Mouse (Mus musculus) stomach, embryonic 14.5 days (tissue): Measurements from ENCODE around the gene Smarcc1. TPM values are rescaled to one million over a fixed set of nuclear protein-coding genes. Genes with fewer than 3 reads are reported as not detected.

ENCODE experiments used
- ATAC-seq: fragments of 200-750 bp; cut with Nextera tagmentation; 2 replicates; pipeline ENCODE4 v1.8.0; 2017; ENCODE audit warnings: low read depth, moderate TSS enrichment; ENCODE audit not compliant: insufficient number of reproducible peaks, insufficient read depth, low FRiP score
- H3K27ac ChIP-seq: fragments of 300-500 bp; sonication (generic); 2 replicates; pipeline ENCODE4 v1.5.1; 2014; ENCODE audit warnings: mild to moderate bottlenecking, low read length, moderate library complexity, mixed read lengths
- H3K27me3 ChIP-seq: fragments of 300-500 bp; sonication (generic); 2 replicates; pipeline ENCODE4 v1.6.1; 2014; ENCODE audit warnings: low read length, control low read depth, mixed read lengths; ENCODE audit not compliant: control insufficient read depth, insufficient read depth
- H3K36me3 ChIP-seq: fragments of 300-500 bp; sonication (generic); 2 replicates; pipeline ENCODE4 v1.6.1; 2014; ENCODE audit warnings: mild to moderate bottlenecking, control low read depth, low read length, moderate library complexity, mixed read lengths; ENCODE audit not compliant: control insufficient read depth, insufficient read depth
- H3K4me1 ChIP-seq: fragments of 300-500 bp; sonication (generic); 2 replicates; pipeline ENCODE4 v1.6.1; 2014; ENCODE audit warnings: low read length, control low read depth, mixed read lengths; ENCODE audit not compliant: control insufficient read depth, insufficient read depth
- H3K4me2 ChIP-seq: fragments of 300-500 bp; sonication (generic); replicated peaks from 2 replicates; pipeline ENCODE4 v1.6.1; 2014; ENCODE audit warnings: low read depth, low read length, control low read depth
- H3K4me3 ChIP-seq: fragments of 300-500 bp; sonication (generic); 2 replicates; pipeline ENCODE4 v1.5.1; 2014; ENCODE audit warnings: low read depth, low read length, control low read depth
- H3K9ac ChIP-seq: fragments of 300-500 bp; sonication (generic); replicated peaks from 2 replicates; pipeline ENCODE4 v1.6.1; 2014; ENCODE audit warnings: low read depth, mild to moderate bottlenecking, control low read depth, low read length, moderate library complexity, mixed read lengths
- H3K9me3 ChIP-seq: fragments of 300-500 bp; sonication (generic); 2 replicates; pipeline ENCODE4 v1.6.1; 2016; ENCODE audit warnings: low read depth, low read length, control low read depth; ENCODE audit not compliant: control insufficient read depth
- WGBS: fragments of 180-500 bp; shearing (Covaris S2); extraction: QIAGEN DNeasy Blood & Tissue Kit; methylation state at CpG from one replicate; pipeline ENCODE4 v1.1.7; 2014; 5-methylcytosine and 5-hydroxymethylcytosine counted together
- polyA plus RNA-seq: library from polyadenylated mRNA; unstranded; fragments of >200 nt; fragmentation: Nextera tagmentation; extraction: Ambion mirVana; gene quantifications from 2 replicates; pipeline ENCODE4 v1.2.1, GENCODE M21; 2014

The Smarcc1 gene
- polyA plus RNA-seq, 1 experiment from 2014 or later = 143 TPM

DNA sequence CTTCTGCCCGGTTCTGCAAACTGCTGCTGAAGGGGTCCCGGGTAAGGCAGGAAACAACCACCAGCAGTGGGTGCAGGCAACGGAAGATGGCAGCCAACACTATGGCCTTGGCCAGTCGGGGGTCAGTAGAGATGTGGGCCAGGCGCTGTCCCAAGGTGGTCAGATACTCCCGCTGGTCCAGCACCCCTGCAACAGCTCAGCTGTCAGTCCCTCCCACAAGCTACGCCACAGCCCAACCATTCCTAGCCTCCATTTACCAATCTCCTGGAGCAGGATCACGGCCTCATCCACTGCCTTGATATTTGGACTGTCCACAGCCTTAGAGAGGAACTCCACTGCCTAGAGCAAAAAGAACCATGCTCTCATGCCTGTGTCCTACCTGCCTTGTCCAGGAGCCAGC lies 31.8 kb upstream of the Smarcc1 start:
- no peak overlapping the region for H3K9ac ChIP-seq
- ATAC-seq = no peak
- H3K27ac ChIP-seq = no peak overlapping the region
- H3K4me1 ChIP-seq = 0 out of 2 replicates have a peak, but pooled peaks cover 3% of the 10 kb centered on the region
- H3K4me3 ChIP-seq = no peak overlapping the region
- no peaks in the 10 kb centered on the region for H3K27me3 ChIP-seq
- no peaks in the 10 kb centered on the region for H3K9me3 ChIP-seq
- 93% methylated on average over 8 of the region's 8 CpGs for WGBS
- no peak overlapping the region for H3K4me2 ChIP-seq
- peaks cover 68% of the 10 kb centered on the region for H3K36me3 ChIP-seq

DNA sequence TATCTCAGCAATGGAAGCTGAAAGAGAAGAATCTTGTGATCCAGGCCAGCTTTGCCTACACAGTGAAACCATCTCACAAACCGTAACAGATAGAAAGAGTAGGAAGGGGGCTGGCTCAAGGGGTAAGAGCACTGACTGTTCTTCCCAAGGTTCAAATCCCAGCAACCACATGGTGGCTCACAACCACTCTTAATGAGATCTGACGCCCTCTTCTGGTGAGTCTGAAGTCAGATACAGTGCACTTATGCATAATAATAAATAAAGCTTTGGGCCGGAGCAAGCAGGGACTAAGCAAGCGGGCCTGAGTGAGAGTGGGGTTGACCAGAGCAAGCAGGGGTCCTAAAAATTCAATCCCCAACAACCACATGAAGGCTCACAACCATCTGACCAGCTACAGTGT lies 24.2 kb upstream of the Smarcc1 start:
- Histone ChIP-seq H3K27me3 (no peaks in the 10 kb centered on the region), H3K4me3 (no peak overlapping the region), H3K4me2 (no peak overlapping the region), H3K9me3 (no peaks in the 10 kb centered on the region; the same call in 1 of the 2 replicates), H3K36me3 (peaks cover 74% of the 10 kb centered on the region), H3K9ac (no peak overlapping the region), H3K27ac (no peak overlapping the region), H3K4me1 (no peaks in the 10 kb centered on the region)
- WGBS = 83% methylated on average over 4 of the region's 4 CpGs
- no peak for ATAC-seq

DNA sequence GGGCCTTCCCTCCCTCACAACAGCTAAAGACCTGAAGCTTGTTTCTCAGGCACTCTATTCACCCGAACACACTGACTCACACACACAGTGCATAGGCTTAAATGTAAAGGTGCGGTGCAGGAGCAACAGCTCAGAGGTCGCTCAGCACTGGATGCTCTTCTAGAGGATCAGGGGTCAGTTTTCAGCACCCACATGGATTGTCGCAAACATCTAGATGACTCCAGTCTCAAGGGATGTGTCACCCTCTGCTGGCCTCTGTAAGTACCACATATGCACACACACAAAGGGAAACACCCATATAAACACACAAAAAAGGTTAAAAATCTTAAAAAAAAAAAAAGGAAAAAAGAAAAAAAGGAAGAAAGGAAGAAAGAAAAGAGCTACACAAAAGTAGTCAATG lies 22.7 kb upstream of the Smarcc1 start:
- no peak for ATAC-seq

DNA sequence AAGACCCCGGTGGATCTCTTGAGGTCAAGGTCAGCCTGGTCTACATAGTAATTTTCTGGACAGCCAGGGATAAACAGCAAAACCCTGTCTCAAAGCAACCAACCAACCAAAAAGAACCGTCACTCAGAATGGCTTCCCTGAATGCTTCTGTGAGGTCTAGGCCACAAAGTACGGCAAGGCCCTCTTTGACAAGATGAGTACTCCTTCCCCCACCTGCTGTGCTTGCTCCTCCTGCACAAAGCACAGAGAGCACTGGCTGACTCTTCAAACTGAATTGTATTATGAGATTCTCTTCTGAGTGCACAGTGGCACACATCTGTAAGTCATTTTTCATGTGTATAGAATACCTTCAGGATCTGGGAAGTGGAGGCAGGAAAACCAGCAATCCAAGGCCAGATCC lies 19.7 kb upstream of the Smarcc1 start:
- H3K36me3 ChIP-seq = peaks cover 54% of the 10 kb centered on the region

More for the DNA sequence above, 22.7 kb upstream of the Smarcc1 start:
- no peak overlapping the region for H3K27ac ChIP-seq
- no peak overlapping the region for H3K4me2 ChIP-seq
- H3K9ac ChIP-seq = no peak overlapping the region
- peaks cover 78% of the 10 kb centered on the region for H3K36me3 ChIP-seq
- no peaks in the 10 kb centered on the region for H3K27me3 ChIP-seq
- no peaks in the 10 kb centered on the region for H3K4me1 ChIP-seq
- 96% methylated on average over 4 of the region's 4 CpGs for WGBS
- H3K4me3 ChIP-seq = no peak overlapping the region
- no peaks in the 10 kb centered on the region; the same call in 1 of the 2 replicates for H3K9me3 ChIP-seq

DNA sequence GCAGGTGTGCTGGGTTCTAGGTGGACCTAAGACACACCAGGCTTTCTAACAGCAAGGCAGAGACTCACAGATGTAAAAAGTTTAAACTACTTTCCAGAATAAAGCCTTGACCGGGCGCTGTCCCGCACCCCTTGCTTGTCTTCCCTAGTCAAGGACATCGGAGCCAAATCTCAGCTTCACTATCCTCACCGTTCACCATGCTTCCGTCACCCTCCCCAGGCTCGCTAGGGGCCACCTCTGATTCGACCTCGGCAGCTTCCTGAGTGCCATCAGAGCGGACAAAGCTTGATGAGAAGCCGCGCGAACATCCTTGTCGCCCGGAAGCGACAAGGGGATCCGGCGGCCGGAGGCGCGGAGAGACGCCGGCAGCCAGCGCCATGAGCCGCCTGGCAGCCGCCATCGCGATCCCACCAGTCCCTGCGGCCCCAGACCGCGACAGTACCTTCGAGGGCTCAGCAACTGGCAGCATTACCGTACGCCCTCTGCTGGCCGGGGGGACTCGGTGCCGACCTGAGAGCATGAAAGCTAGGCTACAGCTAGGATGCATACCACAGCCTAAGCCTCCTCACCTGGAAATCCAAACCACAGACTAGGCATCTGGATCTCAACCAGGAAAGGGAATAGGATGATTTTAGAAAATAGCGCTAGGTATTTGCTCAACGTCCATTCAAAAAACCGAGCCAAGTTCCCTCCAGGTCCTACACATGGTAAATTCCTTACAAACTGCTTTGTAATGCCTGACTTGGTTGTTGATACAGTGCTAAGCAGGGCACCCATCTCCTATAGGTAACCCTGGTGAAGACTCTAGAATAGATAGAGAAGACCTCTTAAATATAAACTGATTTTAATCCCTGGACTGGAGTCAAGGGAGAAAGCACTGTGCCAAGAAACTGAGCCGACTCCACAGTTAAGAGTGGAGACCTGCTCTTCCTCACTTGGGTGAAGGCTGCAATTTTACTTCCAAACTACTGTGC lies 16.6 kb upstream of the Smarcc1 start:
- H3K27me3 ChIP-seq = no peaks in the 10 kb centered on the region
- H3K4me2 ChIP-seq = peak overlapping the region; percentile 90
- peak overlapping the region; percentile 92 for H3K4me3 ChIP-seq
- ATAC-seq = peak; percentile 96
- H3K9me3 ChIP-seq = no peaks in the 10 kb centered on the region
- H3K27ac ChIP-seq = no peak overlapping the region
- no peaks in the 10 kb centered on the region for H3K4me1 ChIP-seq
- peak overlapping the region; percentile 84 for H3K9ac ChIP-seq
- 3% methylated on average over 41 of the region's 41 CpGs for WGBS
- peaks cover 45% of the 10 kb centered on the region for H3K36me3 ChIP-seq

More for the DNA sequence above, 19.7 kb upstream of the Smarcc1 start:
- no peak for ATAC-seq
- Histone ChIP-seq H3K4me3 (no peak overlapping the region), H3K4me1 (no peaks in the 10 kb centered on the region), H3K27me3 (no peaks in the 10 kb centered on the region), H3K9ac (no peak overlapping the region), H3K4me2 (no peak overlapping the region), H3K27ac (no peak overlapping the region), H3K9me3 (no peaks in the 10 kb centered on the region; the same call in 1 of the 2 replicates)
- 88% methylated on average over 3 of the region's 3 CpGs for WGBS

DNA sequence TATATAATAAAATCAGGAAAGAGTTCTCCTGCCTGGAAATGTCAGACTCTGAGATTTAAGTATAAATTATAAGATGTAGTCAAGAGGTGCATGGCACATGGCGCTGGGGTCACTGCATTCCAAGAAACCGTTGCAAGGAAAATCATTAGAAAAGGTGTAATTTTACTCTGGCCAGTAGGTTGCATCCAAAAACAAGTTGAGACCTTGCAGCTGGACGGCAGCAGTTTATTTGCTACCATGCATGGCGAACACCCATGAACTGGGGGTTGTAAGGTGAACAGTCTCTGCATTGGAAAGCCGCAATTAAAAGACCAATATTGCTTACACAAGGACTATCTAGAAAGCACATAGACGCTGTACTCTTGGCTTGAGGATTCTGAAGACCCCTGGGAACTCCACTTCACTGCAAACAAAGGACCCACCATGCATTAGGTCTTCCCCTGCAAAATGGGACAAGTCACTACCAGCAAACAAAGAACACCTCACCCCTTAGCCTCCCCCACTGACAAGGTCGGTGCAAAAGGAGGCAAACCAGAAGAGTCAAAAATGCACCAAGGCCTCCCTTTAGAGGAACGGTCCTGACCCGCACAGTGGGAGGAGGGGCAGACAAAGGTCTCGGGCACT lies 1.0 kb upstream of the Smarcc1 start:
- no peak for ATAC-seq
- WGBS = 5% methylated on average over 10 of the region's 10 CpGs
- H3K9ac ChIP-seq = peak overlapping the region; percentile 89
- H3K4me3 ChIP-seq = peak overlapping the region; percentile 87
- peak overlapping the region; percentile 97 for H3K27ac ChIP-seq
- peaks cover 12% of the 10 kb centered on the region for H3K4me1 ChIP-seq
- H3K27me3 ChIP-seq = no peaks in the 10 kb centered on the region
- H3K36me3 ChIP-seq = peaks cover 17% of the 10 kb centered on the region
- no peaks in the 10 kb centered on the region for H3K9me3 ChIP-seq
- peak overlapping the region; percentile 47 for H3K4me2 ChIP-seq

DNA sequence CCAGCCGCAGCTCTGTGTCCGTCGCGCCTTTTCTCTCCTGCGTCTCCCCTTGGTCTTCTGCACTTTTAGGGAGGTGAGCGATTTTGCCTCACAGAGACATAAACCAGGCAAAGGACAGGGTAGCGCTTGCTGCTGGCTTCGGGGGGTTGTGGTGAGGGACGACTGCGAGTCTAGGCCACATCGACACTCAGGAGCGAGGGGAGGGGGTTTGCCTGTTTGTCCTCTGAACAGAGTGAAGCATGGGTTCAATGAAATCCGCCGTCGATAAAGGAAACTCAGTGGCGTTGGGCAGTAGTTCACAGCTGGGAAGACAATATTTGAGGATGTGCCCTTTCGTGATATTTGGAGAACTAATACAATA lies 251 bp downstream of the Smarcc1 start, which contains the start of gene Dhx30:
Gene Dhx30 (minus strand): TSS at position 52 of the 361 bp plus-strand sequence.
- H3K4me1 ChIP-seq = peaks cover 12% of the 10 kb centered on the region
- peaks cover 10% of the 10 kb centered on the region for H3K36me3 ChIP-seq
- under 1% methylated on average over 17 of the region's 17 CpGs for WGBS
- H3K4me3 ChIP-seq = peak within 1 kb of the TSS; percentile 87
- H3K4me2 ChIP-seq = peak within 1 kb of the TSS; percentile 76
- no peaks in the 10 kb centered on the region for H3K27me3 ChIP-seq
- no peaks in the 10 kb centered on the region for H3K9me3 ChIP-seq
- H3K27ac ChIP-seq = peak within 1 kb of the TSS; percentile 97
- peak within 1 kb of the TSS; percentile 89 for H3K9ac ChIP-seq
- no peak for ATAC-seq

DNA sequence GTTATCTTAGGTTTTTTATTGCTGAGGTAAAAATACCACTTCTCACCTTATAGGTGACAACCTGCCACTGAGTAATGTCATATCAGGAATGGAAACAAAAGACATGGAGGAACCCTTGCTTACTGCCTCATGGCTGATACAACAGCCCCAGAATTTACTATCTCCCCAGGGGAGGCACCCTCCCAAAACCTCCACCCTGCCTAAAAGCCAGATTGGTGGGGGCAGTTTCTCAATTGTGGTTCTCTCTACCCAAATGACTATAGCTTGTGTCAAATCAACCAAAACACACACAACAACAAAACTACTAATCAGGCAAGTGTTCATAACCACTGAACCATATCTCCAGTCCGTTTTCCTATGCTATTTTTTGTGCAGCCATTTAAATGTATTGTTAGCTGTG lies 741 bp downstream of the Smarcc1 start:
- Histone ChIP-seq H3K4me2 (peak overlapping the region; percentile 76), H3K27ac (no peak overlapping the region; the same call in 1 of the 2 replicates), H3K4me3 (peak overlapping the region; percentile 87), H3K4me1 (peaks cover 12% of the 10 kb centered on the region), H3K9ac (peak overlapping the region; percentile 89), H3K27me3 (no peaks in the 10 kb centered on the region), H3K9me3 (no peaks in the 10 kb centered on the region), H3K36me3 (peaks cover 5% of the 10 kb centered on the region)
- no peak for ATAC-seq
- WGBS = 73% methylated on average over 1 of the region's 1 CpGs
